Mouse (Mus musculus): Measurements from ENCODE around the gene Il18rap. TPM values are rescaled to one million over a fixed set of nuclear protein-coding genes. Genes with fewer than 3 reads are reported as not detected.

Gene Il18rap
- total and polyA plus RNA-seq, 3 experiments, result 1.1 to 3.0 (median 2.5) TPM

DNA sequence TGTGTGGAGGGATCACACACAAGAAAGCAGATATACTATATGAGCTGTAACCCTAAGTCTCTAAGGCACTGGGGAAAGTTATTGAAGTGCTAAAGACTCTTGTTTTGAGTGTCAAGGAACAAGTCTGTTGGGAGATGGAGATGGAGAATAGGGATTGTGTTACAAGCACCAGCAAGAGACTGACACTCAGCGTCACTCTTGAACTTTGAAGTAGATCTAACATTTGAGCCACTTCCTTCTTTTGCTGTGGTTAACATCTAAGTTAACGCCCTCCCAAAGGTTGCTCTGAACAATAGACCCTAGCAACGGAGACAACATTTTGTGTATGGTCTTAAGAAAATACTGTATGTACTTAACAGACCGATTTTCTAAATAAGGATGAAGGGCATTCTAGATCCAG lies 41.5 kb upstream of the Il18rap start:
- Histone ChIP-seq H3K9me3 (replicated peaks; ENCODE audit: low read length) (no peaks in the 10 kb centered on the region), H3K9ac (ENCODE audit: insufficient read depth, low read depth) (no peak overlapping the region), H3K4me3 (replicated peaks in 1 of 3; ENCODE audit: low read depth in 2 of 3, low read length in 2 of 3, poor library complexity in 1 of 3) (no peak overlapping the region), H3K36me3 (replicated peaks in 1 of 2; ENCODE audit: control insufficient read depth in 1 of 2, insufficient read depth in 1 of 2, low read length in 1 of 2) (no peaks in the 10 kb centered on the region), H3K27me3 (replicated peaks) (no peaks in the 10 kb centered on the region), H3K27ac (ENCODE audit: insufficient read depth, low read depth) (no peak overlapping the region), H3K79me2 (replicated peaks; ENCODE audit: control insufficient read depth, extremely low read depth, insufficient read depth, poor library complexity, severe bottlenecking) (no peaks in the 10 kb centered on the region), H3K4me1 (ENCODE audit: control insufficient read depth in 1 of 2, insufficient read depth in 2 of 2) (peaks cover 0 to 34% of the 10 kb centered on the region in 2 experiments; a peak in 2 of 4 replicates), H3K4me2 (ENCODE audit: insufficient read depth, low read depth, poor library complexity, severe bottlenecking) (no peak overlapping the region)
- TF ChIP-seq MAZ (IDR thresholded peaks at IDR 0.05; ENCODE audit: low read depth, low read length) (no peak), UBTF (IDR thresholded peaks at IDR 0.05; ENCODE audit: low read depth, low read length) (no peak), SIN3A (IDR thresholded peaks at IDR 0.05; ENCODE audit: low read length) (no peak), TBP (conservative IDR thresholded peaks at IDR 0.05; ENCODE audit: low read depth, low read length) (no peak), HCFC1 (IDR thresholded peaks at IDR 0.05; ENCODE audit: low read depth, low read length) (no peak), CTCF (conservative IDR thresholded peaks at IDR 0.05 in 1 of 2, IDR thresholded peaks at IDR 0.05 in 1 of 2; ENCODE audit: low read depth in 2 of 2, low read length in 2 of 2) (no peak), MXI1 (IDR thresholded peaks at IDR 0.05; ENCODE audit: low read depth, low read length) (no peak), BHLHE40 (IDR thresholded peaks at IDR 0.05; ENCODE audit: low read depth, low read length) (no peak), MEF2A (IDR thresholded peaks at IDR 0.05; ENCODE audit: borderline replicate concordance, low read depth, low read length) (no peak), MAX (IDR thresholded peaks at IDR 0.05; ENCODE audit: low read length) (no peak), ZC3H11A (IDR thresholded peaks at IDR 0.05; ENCODE audit: low read depth, low read length) (no peak)
- dilution Hi-C loops (cut with MboI; ENCODE audit: extremely low pct_ligation_motif_present, extremely low pct_unique_long_range_greater_than_20kb, low sequenced_read_pairs) (no loop called here), in situ Hi-C loops (cut with MboI; ENCODE audit: low pct_ligation_motif_present, low pct_unique_long_range_greater_than_20kb, low sequenced_read_pairs) (no loop called here)
- DNase-seq (ENCODE audit: extremely low read depth), result no peak

DNA sequence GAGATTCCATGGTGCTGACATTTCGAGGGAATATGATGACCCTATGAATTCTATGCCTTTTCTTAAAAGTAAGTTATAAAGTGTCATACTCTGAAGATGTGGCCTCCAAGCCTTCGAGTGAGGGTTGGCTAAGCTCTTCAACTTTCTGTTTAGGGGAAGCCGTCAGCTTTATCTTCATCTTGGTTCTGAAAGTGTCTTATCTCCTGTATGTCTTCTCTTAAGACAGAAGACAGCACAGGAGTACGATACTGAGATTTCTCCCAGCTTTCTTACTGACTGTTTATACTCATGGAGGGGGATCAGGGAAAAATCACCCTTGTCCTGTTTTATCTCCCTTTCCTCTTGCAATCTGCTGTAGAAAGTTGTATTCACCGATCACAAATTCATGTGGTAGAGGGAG lies 40.8 kb upstream of the Il18rap start:
- no peak for TF ChIP-seq EP300 (IDR thresholded peaks at IDR 0.05; ENCODE audit: low read length)
- TF ChIP-seq ZKSCAN1 (IDR thresholded peaks at IDR 0.05; ENCODE audit: borderline replicate concordance, low read depth, low read length), result no peak
- TF ChIP-seq CHD2 (IDR thresholded peaks at IDR 0.05; ENCODE audit: low read length), result no peak
- no peak for TF ChIP-seq USF1 (IDR thresholded peaks at IDR 0.05; ENCODE audit: low read depth, low read length)
- no peak for TF ChIP-seq UBTF (IDR thresholded peaks at IDR 0.05; ENCODE audit: low read depth, low read length)
- TF ChIP-seq TBP (conservative IDR thresholded peaks at IDR 0.05; ENCODE audit: low read depth, low read length), result no peak
- no peak for TF ChIP-seq RCOR1 (conservative IDR thresholded peaks at IDR 0.05; ENCODE audit: low read depth, low read length)
- no peak for TF ChIP-seq MXI1 (IDR thresholded peaks at IDR 0.05; ENCODE audit: low read depth, low read length)
- no peak for TF ChIP-seq POLR2AphosphoS2 (IDR thresholded peaks at IDR 0.05; ENCODE audit: low read depth, low read length)
- in situ Hi-C loops (cut with MboI; ENCODE audit: low pct_ligation_motif_present, low pct_unique_long_range_greater_than_20kb, low sequenced_read_pairs), result no loop called here
- H3K4me3 ChIP-seq (replicated peaks in 1 of 3; ENCODE audit: low read depth in 2 of 3, low read length in 2 of 3, poor library complexity in 1 of 3), result no peak overlapping the region
- H3K36me3 ChIP-seq (replicated peaks in 1 of 2; ENCODE audit: control insufficient read depth in 1 of 2, insufficient read depth in 1 of 2, low read length in 1 of 2), result no peaks in the 10 kb centered on the region
- H3K9ac ChIP-seq (ENCODE audit: insufficient read depth, low read depth), result no peak overlapping the region
- H3K4me1 ChIP-seq (ENCODE audit: control insufficient read depth in 1 of 2, insufficient read depth in 2 of 2), result peaks cover 0 to 41% of the 10 kb centered on the region in 2 experiments; a peak in 2 of 4 replicates
- no peaks in the 10 kb centered on the region for H3K9me3 ChIP-seq (replicated peaks; ENCODE audit: low read length)
- no peak overlapping the region for H3K27ac ChIP-seq (ENCODE audit: insufficient read depth, low read depth)
- dilution Hi-C loops (cut with MboI; ENCODE audit: extremely low pct_ligation_motif_present, extremely low pct_unique_long_range_greater_than_20kb, low sequenced_read_pairs), result no loop called here
- H3K79me2 ChIP-seq (replicated peaks; ENCODE audit: control insufficient read depth, extremely low read depth, insufficient read depth, poor library complexity, severe bottlenecking), result no peaks in the 10 kb centered on the region
- H3K4me2 ChIP-seq (ENCODE audit: insufficient read depth, low read depth, poor library complexity, severe bottlenecking), result no peak overlapping the region
- no peak for DNase-seq (ENCODE audit: extremely low read depth)
- no peaks in the 10 kb centered on the region for H3K27me3 ChIP-seq (replicated peaks)
